Mouse (Mus musculus) bone marrow macrophage, adult 2 months (primary cell): ENCODE measurements around the gene Ms4a8a.

Experiments
- CTCF ChIP-seq: IDR thresholded peaks from 2 replicates; pipeline ENCODE4 v1.5.1; 2012; ENCODE audit warnings: low read depth, mild to moderate bottlenecking, low read length, moderate library complexity
- POLR2A ChIP-seq: IDR thresholded peaks from 2 replicates; pipeline ENCODE4 v1.6.1; 2012; ENCODE audit warnings: mild to moderate bottlenecking, low read depth, low read length, borderline replicate concordance

GRCm38 (mm10) chr19:11119338-11119737, 38.4 kb upstream of the Ms4a8a start:
- TF ChIP-seq POLR2A (no peak), CTCF (no peak)
